Mouse (Mus musculus) gastrocnemius, adult 18-20 months (tissue): ENCODE results near the gene Lamc1. TPM values are rescaled to one million over a fixed set of nuclear protein-coding genes. Genes with fewer than 3 reads are reported as not detected.

ENCODE experiments used
- DNase-seq: peaks from one replicate; pipeline ENCODE4 v3.0.0; 2021; ENCODE audit warnings: low spot score
- total RNA-seq, 2 experiments: library from RNA; stranded (reverse); gene quantifications; 2 replicates each; pipeline ENCODE4 v1.2.3; 2021

Lamc1 gene
- total RNA-seq, 2 experiments from 2014 or later, result 44.8 to 52.1 TPM

- DNase-seq, result peak; percentile 72
Observed at GRCm38 (mm10) chr1:153333296-153334121, 923 bp upstream of the Lamc1 start.

GRCm38 (mm10) chr1:153331796-153332443, 666 bp downstream of the Lamc1 start:
- DNase-seq, result peak; percentile 42

GRCm38 (mm10) chr1:153331206-153331605, 1.4 kb downstream of the Lamc1 start:
- DNase-seq, result no peak

GRCm38 (mm10) chr1:153329306-153329705, 3.3 kb downstream of the Lamc1 start:
- no peak for DNase-seq

- no peak for DNase-seq
Observed at GRCm38 (mm10) chr1:153327063-153327462, 5.5 kb downstream of the Lamc1 start.

GRCm38 (mm10) chr1:153326226-153326625, 6.4 kb downstream of the Lamc1 start:
- no peak for DNase-seq

GRCm38 (mm10) chr1:153321404-153321803, 11.2 kb downstream of the Lamc1 start:
- no peak for DNase-seq

- no peak for DNase-seq
Observed at GRCm38 (mm10) chr1:153320554-153321147, 11.9 kb downstream of the Lamc1 start.

GRCm38 (mm10) chr1:153320121-153320520, 12.5 kb downstream of the Lamc1 start:
- no peak for DNase-seq

- no peak for DNase-seq
Observed at GRCm38 (mm10) chr1:153318741-153319140, 13.8 kb downstream of the Lamc1 start.

- no peak for DNase-seq
Observed at GRCm38 (mm10) chr1:153318287-153318686, 14.3 kb downstream of the Lamc1 start.

GRCm38 (mm10) chr1:153317486-153318260, 14.9 kb downstream of the Lamc1 start:
- no peak for DNase-seq

GRCm38 (mm10) chr1:153316956-153317355, 15.6 kb downstream of the Lamc1 start:
- no peak for DNase-seq

- DNase-seq, result no peak
Observed at GRCm38 (mm10) chr1:153316286-153316685, 16.3 kb downstream of the Lamc1 start.

- DNase-seq, result no peak
Observed at GRCm38 (mm10) chr1:153315121-153315520, 17.5 kb downstream of the Lamc1 start.

GRCm38 (mm10) chr1:153312992-153313391, 19.6 kb downstream of the Lamc1 start:
- no peak for DNase-seq

- no peak for DNase-seq
Observed at GRCm38 (mm10) chr1:153310190-153310589, 22.4 kb downstream of the Lamc1 start.

GRCm38 (mm10) chr1:153309310-153309709, 23.3 kb downstream of the Lamc1 start:
- DNase-seq, result no peak

- DNase-seq, result no peak
Observed at GRCm38 (mm10) chr1:153308915-153309296, 23.7 kb downstream of the Lamc1 start.

- peak; percentile 50 for DNase-seq
Observed at GRCm38 (mm10) chr1:153308179-153308914, 24.2 kb downstream of the Lamc1 start.
